Mouse (Mus musculus) adipocyte (in vitro differentiated cells): Measurements from ENCODE around the gene Mettl1.
"Not testable (repeated sequence)": the region's sequence is repeated elsewhere in the genome, so short reads cannot be mapped to it uniquely, and the experiment has no call there.

ENCODE experiments used
- DNase-seq: peaks from one replicate; pipeline ENCODE4 v3.0.0-alpha.2; 2016; ENCODE audit warnings: low spot score

The Mettl1 gene

GRCm38 (mm10) chr10:127047954-127048353, 6.7 kb downstream of the Mettl1 start, which contains the start of gene Cyp27b1:
Gene Cyp27b1, plus strand, starts transcription at chr10:127048250.
- no peak for DNase-seq

- no peak for DNase-seq
Measured at GRCm38 (mm10) chr10:127048608-127049394, 7.6 kb downstream of the Mettl1 start.

- DNase-seq, result no peak
Measured at GRCm38 (mm10) chr10:127049395-127050118, 8.3 kb downstream of the Mettl1 start.

GRCm38 (mm10) chr10:127050119-127050474, 8.9 kb downstream of the Mettl1 start:
- DNase-seq, result no peak

GRCm38 (mm10) chr10:127054646-127055045, 13.4 kb downstream of the Mettl1 start:
- DNase-seq, result no peak

- no peak for DNase-seq
Measured at GRCm38 (mm10) chr10:127055406-127055805, 14.2 kb downstream of the Mettl1 start.

GRCm38 (mm10) chr10:127056490-127056889, 15.3 kb downstream of the Mettl1 start:
- DNase-seq, result no peak

GRCm38 (mm10) chr10:127058161-127058560, 16.9 kb downstream of the Mettl1 start:
- DNase-seq, result no peak

- no peak for DNase-seq
Measured at GRCm38 (mm10) chr10:127058708-127059107, 17.5 kb downstream of the Mettl1 start.

GRCm38 (mm10) chr10:127059174-127059967, 18.2 kb downstream of the Mettl1 start:
- no peak for DNase-seq

- no peak for DNase-seq
Measured at GRCm38 (mm10) chr10:127059968-127060916, 19.0 kb downstream of the Mettl1 start, which contains the start of gene March9. Gene March9, minus strand, starts transcription at chr10:127060184.

GRCm38 (mm10) chr10:127061085-127061484, 19.9 kb downstream of the Mettl1 start:
- no peak for DNase-seq

- DNase-seq, result no peak
Measured at GRCm38 (mm10) chr10:127061513-127061912, 20.3 kb downstream of the Mettl1 start.

GRCm38 (mm10) chr10:127062101-127062500, 20.9 kb downstream of the Mettl1 start:
- not testable (repeated sequence) for DNase-seq

- DNase-seq, result no peak
Measured at GRCm38 (mm10) chr10:127062503-127062902, 21.3 kb downstream of the Mettl1 start.

GRCm38 (mm10) chr10:127063239-127063872, 22.1 kb downstream of the Mettl1 start, which contains the start of gene Cdk4:
Gene Cdk4, plus strand, starts transcription at chr10:127063534.
- peak; percentile 98 for DNase-seq

GRCm38 (mm10) chr10:127063913-127064870, 23.0 kb downstream of the Mettl1 start:
- no peak for DNase-seq

GRCm38 (mm10) chr10:127065981-127066380, 24.8 kb downstream of the Mettl1 start:
- no peak for DNase-seq

GRCm38 (mm10) chr10:127066519-127067018, 25.4 kb downstream of the Mettl1 start:
- DNase-seq, result no peak
